Mouse (Mus musculus): Measurements from ENCODE around the gene Hist1h4a. TPM values are rescaled to one million over a fixed set of nuclear protein-coding genes. Genes with fewer than 3 reads are reported as not detected.
"Not testable (repeated sequence)": the region's sequence is repeated elsewhere in the genome, so short reads cannot be mapped to it uniquely, and the experiment has no call there.

Hist1h4a gene
- polyA plus RNA-seq, 1 experiment from 2014 or later, result 0.95 TPM

- no peak overlapping the region for H3K4me2 ChIP-seq (ENCODE audit: low read depth, low read length, severe bottlenecking)
- DNase-seq (ENCODE audit: low spot score), result no peak
- H3K27me3 ChIP-seq (ENCODE audit: control insufficient read depth, insufficient read depth, low read length), result no peaks in the 10 kb centered on the region
- no peak overlapping the region for H3K27ac ChIP-seq (ENCODE audit: low read depth, low read length)
- H3K9ac ChIP-seq (ENCODE audit: low read length), result no peak overlapping the region
- H3K9me3 ChIP-seq (ENCODE audit: control insufficient read depth, low read length), result no peaks in the 10 kb centered on the region
- no peak overlapping the region for H3K4me3 ChIP-seq (ENCODE audit: low read depth, low read length)
- H3K4me1 ChIP-seq (replicated peaks; ENCODE audit: control insufficient read depth, insufficient read depth, low read length), result no peaks in the 10 kb centered on the region
- 95% methylated on average over 5 of the region's 5 CpGs for WGBS
- H3K36me3 ChIP-seq (ENCODE audit: control insufficient read depth, insufficient read depth, low read length), result no peaks in the 10 kb centered on the region
- ATAC-seq (replicated peaks; ENCODE audit: low FRiP score), result no peak
These were observed 31.3 kb downstream of the Hist1h4a start for GRCm38 (mm10) chr13:23729706-23730105.

GRCm38 (mm10) chr13:23729192-23729525 lies 31.9 kb downstream of the Hist1h4a start:
- no peak overlapping the region for H3K4me2 ChIP-seq (ENCODE audit: low read depth, low read length, severe bottlenecking)
- no peak for DNase-seq (ENCODE audit: low spot score)
- no peaks in the 10 kb centered on the region for H3K9me3 ChIP-seq (ENCODE audit: control insufficient read depth, low read length)
- H3K4me3 ChIP-seq (ENCODE audit: low read depth, low read length), result no peak overlapping the region
- no peaks in the 10 kb centered on the region for H3K4me1 ChIP-seq (replicated peaks; ENCODE audit: control insufficient read depth, insufficient read depth, low read length)
- H3K9ac ChIP-seq (ENCODE audit: low read length), result no peak overlapping the region
- H3K27ac ChIP-seq (ENCODE audit: low read depth, low read length), result no peak overlapping the region
- no peak for ATAC-seq (replicated peaks; ENCODE audit: low FRiP score)
- 96% methylated on average over 9 of the region's 9 CpGs for WGBS
- H3K27me3 ChIP-seq (ENCODE audit: control insufficient read depth, insufficient read depth, low read length), result no peaks in the 10 kb centered on the region
- H3K36me3 ChIP-seq (ENCODE audit: control insufficient read depth, insufficient read depth, low read length), result no peaks in the 10 kb centered on the region

GRCm38 (mm10) chr13:23728472-23729191 lies 32.4 kb downstream of the Hist1h4a start:
- Histone ChIP-seq H3K4me3 (ENCODE audit: low read depth, low read length) (no peak overlapping the region), H3K27me3 (ENCODE audit: control insufficient read depth, insufficient read depth, low read length) (no peaks in the 10 kb centered on the region), H3K9me3 (ENCODE audit: control insufficient read depth, low read length) (no peaks in the 10 kb centered on the region), H3K4me2 (ENCODE audit: low read depth, low read length, severe bottlenecking) (no peak overlapping the region), H3K4me1 (replicated peaks; ENCODE audit: control insufficient read depth, insufficient read depth, low read length) (no peaks in the 10 kb centered on the region), H3K9ac (ENCODE audit: low read length) (no peak overlapping the region), H3K27ac (ENCODE audit: low read depth, low read length) (no peak overlapping the region), H3K36me3 (ENCODE audit: control insufficient read depth, insufficient read depth, low read length) (no peaks in the 10 kb centered on the region)
- WGBS, result 88% methylated on average over 18 of the region's 18 CpGs
- ATAC-seq (replicated peaks; ENCODE audit: low FRiP score), result no peak
- no peak for DNase-seq (ENCODE audit: low spot score)

- Histone ChIP-seq H3K36me3 (ENCODE audit: control insufficient read depth, insufficient read depth, low read length) (no peaks in the 10 kb centered on the region), H3K4me2 (ENCODE audit: low read depth, low read length, severe bottlenecking) (no peak overlapping the region), H3K27ac (ENCODE audit: low read depth, low read length) (no peak overlapping the region), H3K9ac (ENCODE audit: low read length) (no peak overlapping the region), H3K4me1 (replicated peaks; ENCODE audit: control insufficient read depth, insufficient read depth, low read length) (no peaks in the 10 kb centered on the region), H3K9me3 (ENCODE audit: control insufficient read depth, low read length) (no peaks in the 10 kb centered on the region), H3K4me3 (ENCODE audit: low read depth, low read length) (no peak overlapping the region), H3K27me3 (ENCODE audit: control insufficient read depth, insufficient read depth, low read length) (no peaks in the 10 kb centered on the region)
- DNase-seq (ENCODE audit: low spot score) (no peak), ATAC-seq (replicated peaks; ENCODE audit: low FRiP score) (no peak)
- WGBS, result no CpG with 5 or more reads among the region's 1 CpGs
These were observed 35.8 kb downstream of the Hist1h4a start for GRCm38 (mm10) chr13:23725213-23725612.

- no peaks in the 10 kb centered on the region for H3K27me3 ChIP-seq (ENCODE audit: control insufficient read depth, insufficient read depth, low read length)
- WGBS, result 83% methylated on average over 4 of the region's 4 CpGs
- no peak for DNase-seq (ENCODE audit: low spot score)
- H3K36me3 ChIP-seq (ENCODE audit: control insufficient read depth, insufficient read depth, low read length), result no peaks in the 10 kb centered on the region
- H3K9me3 ChIP-seq (ENCODE audit: control insufficient read depth, low read length), result no peaks in the 10 kb centered on the region
- no peak overlapping the region for H3K27ac ChIP-seq (ENCODE audit: low read depth, low read length)
- H3K4me1 ChIP-seq (replicated peaks; ENCODE audit: control insufficient read depth, insufficient read depth, low read length), result no peaks in the 10 kb centered on the region
- no peak overlapping the region for H3K9ac ChIP-seq (ENCODE audit: low read length)
- H3K4me2 ChIP-seq (ENCODE audit: low read depth, low read length, severe bottlenecking), result no peak overlapping the region
- ATAC-seq (replicated peaks; ENCODE audit: low FRiP score), result no peak
- H3K4me3 ChIP-seq (ENCODE audit: low read depth, low read length), result no peak overlapping the region
These were observed 36.8 kb downstream of the Hist1h4a start for GRCm38 (mm10) chr13:23724239-23724638.

GRCm38 (mm10) chr13:23717593-23718245 lies 43.3 kb downstream of the Hist1h4a start:
- not testable (repeated sequence) for H3K36me3 ChIP-seq (ENCODE audit: control insufficient read depth, insufficient read depth, low read length); H3K27me3 ChIP-seq (ENCODE audit: control insufficient read depth, insufficient read depth, low read length); H3K9ac ChIP-seq (ENCODE audit: low read length); H3K27ac ChIP-seq (ENCODE audit: low read depth, low read length); H3K4me1 ChIP-seq (replicated peaks; ENCODE audit: control insufficient read depth, insufficient read depth, low read length); H3K4me3 ChIP-seq (ENCODE audit: low read depth, low read length); H3K4me2 ChIP-seq (ENCODE audit: low read depth, low read length, severe bottlenecking); DNase-seq (ENCODE audit: low spot score); ATAC-seq (replicated peaks; ENCODE audit: low FRiP score); H3K9me3 ChIP-seq (ENCODE audit: control insufficient read depth, low read length)
- WGBS, result 14% methylated on average over 2 of the region's 2 CpGs

GRCm38 (mm10) chr13:23717176-23717575 lies 43.9 kb downstream of the Hist1h4a start:
- no peak for DNase-seq (ENCODE audit: low spot score)
- 66% methylated on average over 11 of the region's 11 CpGs for WGBS
- no peaks in the 10 kb centered on the region for H3K4me1 ChIP-seq (replicated peaks; ENCODE audit: control insufficient read depth, insufficient read depth, low read length)

GRCm38 (mm10) chr13:23716261-23717042 lies 44.6 kb downstream of the Hist1h4a start:
- H3K27me3 ChIP-seq (ENCODE audit: control insufficient read depth, insufficient read depth, low read length), result no peaks in the 10 kb centered on the region
- WGBS, result 85% methylated on average over 5 of the region's 5 CpGs
- H3K36me3 ChIP-seq (ENCODE audit: control insufficient read depth, insufficient read depth, low read length), result no peaks in the 10 kb centered on the region
- H3K9me3 ChIP-seq (ENCODE audit: control insufficient read depth, low read length), result no peaks in the 10 kb centered on the region
- no peak overlapping the region for H3K27ac ChIP-seq (ENCODE audit: low read depth, low read length)
- DNase-seq (ENCODE audit: low spot score) (no peak), ATAC-seq (replicated peaks; ENCODE audit: low FRiP score) (no peak)
- no peak overlapping the region for H3K4me2 ChIP-seq (ENCODE audit: low read depth, low read length, severe bottlenecking)
- H3K4me1 ChIP-seq (replicated peaks; ENCODE audit: control insufficient read depth, insufficient read depth, low read length), result no peaks in the 10 kb centered on the region
- no peak overlapping the region for H3K9ac ChIP-seq (ENCODE audit: low read length)
- no peak overlapping the region for H3K4me3 ChIP-seq (ENCODE audit: low read depth, low read length)

More at GRCm38 (mm10) chr13:23717176-23717575, 43.9 kb downstream of the Hist1h4a start:
- Histone ChIP-seq H3K4me2 (ENCODE audit: low read depth, low read length, severe bottlenecking) (no peak overlapping the region), H3K36me3 (ENCODE audit: control insufficient read depth, insufficient read depth, low read length) (no peaks in the 10 kb centered on the region), H3K27ac (ENCODE audit: low read depth, low read length) (no peak overlapping the region), H3K4me3 (ENCODE audit: low read depth, low read length) (no peak overlapping the region), H3K9me3 (ENCODE audit: control insufficient read depth, low read length) (no peaks in the 10 kb centered on the region), H3K27me3 (ENCODE audit: control insufficient read depth, insufficient read depth, low read length) (no peaks in the 10 kb centered on the region), H3K9ac (ENCODE audit: low read length) (no peak overlapping the region)
- no peak for ATAC-seq (replicated peaks; ENCODE audit: low FRiP score)
